Mouse (Mus musculus) embryonic facial prominence, embryonic 15.5 days (tissue): ENCODE data around the gene B4galt4. TPM values are rescaled to one million over a fixed set of nuclear protein-coding genes. Genes with fewer than 3 reads are reported as not detected.

ENCODE experiments used
- ATAC-seq: fragments of 200-750 bp; cut with Nextera tagmentation; 2 replicates; pipeline ENCODE4 v1.8.0; 2017; ENCODE audit warnings: low read depth, moderate TSS enrichment; ENCODE audit not compliant: insufficient number of reproducible peaks, low FRiP score, low TSS enrichment
- H3K27ac ChIP-seq: fragments of 300-500 bp; sonication (generic); replicated peaks from 2 replicates; pipeline ENCODE4 v1.5.1; 2015; ENCODE audit warnings: mild to moderate bottlenecking, inconsistent platforms
- H3K27me3 ChIP-seq: fragments of 300-500 bp; sonication (generic); 2 replicates; pipeline ENCODE4 v1.6.1; 2015; ENCODE audit warnings: inconsistent platforms
- H3K36me3 ChIP-seq: fragments of 300-500 bp; sonication (generic); 2 replicates; pipeline ENCODE4 v1.6.1; 2015; ENCODE audit warnings: mild to moderate bottlenecking, inconsistent platforms
- H3K4me1 ChIP-seq: fragments of 300-500 bp; sonication (generic); 2 replicates; pipeline ENCODE4 v1.6.1; 2015; ENCODE audit warnings: inconsistent platforms
- H3K4me2 ChIP-seq: fragments of 300-500 bp; sonication (generic); replicated peaks from 2 replicates; pipeline ENCODE4 v1.6.1; 2015; ENCODE audit warnings: mild to moderate bottlenecking, inconsistent platforms
- H3K4me3 ChIP-seq: fragments of 300-500 bp; sonication (generic); replicated peaks from 2 replicates; pipeline ENCODE4 v1.5.1; 2015; ENCODE audit warnings: mild to moderate bottlenecking, inconsistent platforms
- H3K9ac ChIP-seq: fragments of 300-500 bp; sonication (generic); 2 replicates; pipeline ENCODE4 v1.6.1; 2015; ENCODE audit warnings: inconsistent platforms
- H3K9me3 ChIP-seq: fragments of 300-500 bp; sonication (generic); replicated peaks from 2 replicates; pipeline ENCODE4 v1.6.1; 2016; ENCODE audit warnings: inconsistent platforms
- WGBS: fragments of 180-500 bp; shearing (Covaris S2); methylation state at CpG from one replicate; pipeline ENCODE4 v1.1.7; 2015; 5-methylcytosine and 5-hydroxymethylcytosine counted together
- polyA plus RNA-seq: library from polyadenylated mRNA; unstranded; fragments of >200 nt; fragmentation: Nextera tagmentation; extraction: Ambion mirVana; gene quantifications from 2 replicates; pipeline ENCODE4 v1.2.1, GENCODE M21; 2015

Gene B4galt4
- polyA plus RNA-seq, 1 experiment from 2014 or later: 24.7 TPM

DNA sequence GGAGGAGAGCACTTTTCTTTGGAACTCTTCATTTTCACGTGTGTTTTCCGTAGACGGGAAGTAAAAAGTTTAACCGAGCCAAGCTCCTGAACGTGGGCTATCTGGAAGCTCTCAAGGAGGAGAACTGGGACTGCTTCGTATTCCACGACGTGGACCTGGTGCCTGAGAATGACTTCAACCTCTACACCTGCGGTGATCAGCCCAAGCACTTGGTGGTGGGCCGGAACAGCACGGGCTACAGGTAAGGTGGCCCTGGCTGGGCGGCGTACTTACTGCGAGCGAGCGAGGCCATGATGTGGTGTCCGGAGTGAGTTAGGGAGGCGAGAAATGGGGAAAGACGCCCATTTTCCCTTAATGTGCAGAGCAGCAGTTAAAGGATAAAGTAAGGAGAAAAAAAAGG, 15.6 kb downstream of the B4galt4 start:
- WGBS: 93% methylated on average over 19 of the region's 19 CpGs
- Histone ChIP-seq H3K36me3 (peaks cover 23% of the 10 kb centered on the region), H3K4me1 (peaks cover 10% of the 10 kb centered on the region; the same call in 1 of the 2 replicates), H3K4me2 (no peak overlapping the region), H3K4me3 (no peak overlapping the region), H3K27ac (no peak overlapping the region), H3K9me3 (no peaks in the 10 kb centered on the region), H3K27me3 (no peaks in the 10 kb centered on the region), H3K9ac (no peak overlapping the region)
- ATAC-seq: no peak

DNA sequence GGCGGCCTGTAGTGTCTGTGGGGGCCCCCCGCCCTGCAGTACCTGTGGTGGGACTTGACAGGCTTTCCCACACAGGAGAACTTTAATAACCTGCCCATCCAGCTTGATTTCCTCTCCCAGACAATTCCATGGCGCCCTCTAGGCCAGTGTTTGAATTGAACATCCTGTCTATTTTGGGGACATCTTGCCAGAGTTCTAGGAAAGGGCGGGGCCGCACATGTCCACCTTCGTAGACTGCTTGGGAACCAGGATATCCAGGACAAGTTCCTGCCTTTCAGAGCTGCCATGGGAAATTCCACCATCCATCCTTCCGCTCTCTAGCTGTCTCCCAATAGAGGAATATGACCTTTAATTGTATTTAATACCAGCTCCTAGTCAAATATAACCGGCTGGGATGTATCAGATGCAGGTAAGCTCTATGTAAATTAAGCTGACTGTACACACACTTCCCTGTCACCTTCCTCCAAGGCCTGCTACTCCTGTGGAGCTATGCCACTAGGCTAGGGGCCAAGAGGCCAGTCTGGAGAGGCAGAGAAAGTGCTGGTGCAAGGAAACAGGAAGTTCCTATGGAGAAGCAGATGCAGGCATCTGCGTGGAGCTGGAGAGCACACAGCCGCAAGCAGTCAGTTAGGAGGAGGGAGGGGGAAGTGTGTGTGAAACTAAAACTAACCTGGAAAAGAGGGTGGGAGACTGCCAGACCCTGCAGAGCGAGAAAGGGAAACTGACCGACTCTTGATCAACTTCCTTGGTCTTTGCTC, 16.2 kb downstream of the B4galt4 start:
- H3K4me3 ChIP-seq: no peak overlapping the region
- WGBS: 72% methylated on average over 12 of the region's 12 CpGs

DNA sequence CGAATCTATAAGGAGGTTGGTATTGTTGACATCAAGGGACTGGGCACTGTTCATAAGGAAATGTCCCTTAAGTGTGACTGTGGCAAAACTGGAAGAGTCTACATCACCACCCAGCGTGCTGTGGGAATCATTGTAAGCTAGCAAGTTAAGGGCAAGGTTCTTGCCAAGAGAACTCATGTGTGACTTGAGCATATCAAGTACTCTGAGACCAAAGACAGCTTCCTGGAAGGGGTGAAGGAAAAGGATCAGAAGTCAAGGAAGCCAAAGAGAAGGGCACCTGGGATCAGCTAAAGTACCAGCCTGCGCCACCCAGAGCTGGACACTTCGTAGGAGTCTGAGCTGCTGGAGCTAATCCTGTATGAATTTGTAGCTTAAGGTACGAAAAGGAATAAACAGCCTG, 18.2 kb downstream of the B4galt4 start:
- Histone ChIP-seq H3K4me2 (no peak overlapping the region), H3K9ac (no peak overlapping the region), H3K27ac (no peak overlapping the region), H3K4me3 (no peak overlapping the region), H3K4me1 (no peaks in the 10 kb centered on the region), H3K36me3 (peaks cover 29% of the 10 kb centered on the region), H3K27me3 (no peaks in the 10 kb centered on the region), H3K9me3 (no peaks in the 10 kb centered on the region)
- WGBS: 90% methylated on average over 5 of the region's 5 CpGs
- no peak for ATAC-seq

More for the DNA sequence above, 16.2 kb downstream of the B4galt4 start:
- Histone ChIP-seq H3K9me3 (no peaks in the 10 kb centered on the region), H3K4me2 (no peak overlapping the region), H3K4me1 (peaks cover 5% of the 10 kb centered on the region; the same call in 1 of the 2 replicates), H3K27me3 (no peaks in the 10 kb centered on the region), H3K36me3 (peaks cover 28% of the 10 kb centered on the region), H3K27ac (no peak overlapping the region), H3K9ac (no peak overlapping the region)
- ATAC-seq: no peak

DNA sequence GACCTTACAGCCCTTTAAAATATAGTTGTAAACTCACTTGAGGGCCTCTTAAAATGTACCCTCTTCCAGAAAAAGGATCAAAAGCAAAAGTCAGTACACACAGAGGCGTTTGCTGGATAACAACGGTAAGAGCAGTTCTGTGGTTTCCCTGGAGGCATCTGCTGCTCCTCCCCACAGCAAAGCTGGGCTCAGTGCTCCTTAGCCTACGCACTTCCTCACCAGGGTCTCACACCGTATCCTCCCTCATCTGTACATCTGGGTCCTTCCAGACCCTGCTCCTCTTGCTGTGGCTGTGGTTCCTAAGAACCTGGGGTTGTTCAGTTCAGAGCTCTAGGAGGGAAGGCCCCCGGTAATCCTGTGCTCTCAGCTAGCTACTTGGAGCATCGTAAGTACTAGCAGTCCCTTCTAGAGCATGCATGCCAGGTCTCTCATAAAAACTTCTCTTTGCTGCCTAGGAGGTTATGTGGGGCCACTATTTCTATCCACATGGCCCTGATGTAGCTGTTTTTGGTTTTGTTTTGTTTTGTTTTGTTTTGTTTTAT, 18.8 kb downstream of the B4galt4 start:
- no peaks in the 10 kb centered on the region for H3K4me1 ChIP-seq
- H3K27ac ChIP-seq: no peak overlapping the region
- peaks cover 29% of the 10 kb centered on the region for H3K36me3 ChIP-seq
- no peak overlapping the region for H3K4me2 ChIP-seq
- no peaks in the 10 kb centered on the region for H3K9me3 ChIP-seq
- no peak overlapping the region for H3K9ac ChIP-seq
- 61% methylated on average over 6 of the region's 6 CpGs for WGBS
- no peak for ATAC-seq
- H3K4me3 ChIP-seq: no peak overlapping the region
- H3K27me3 ChIP-seq: no peaks in the 10 kb centered on the region

DNA sequence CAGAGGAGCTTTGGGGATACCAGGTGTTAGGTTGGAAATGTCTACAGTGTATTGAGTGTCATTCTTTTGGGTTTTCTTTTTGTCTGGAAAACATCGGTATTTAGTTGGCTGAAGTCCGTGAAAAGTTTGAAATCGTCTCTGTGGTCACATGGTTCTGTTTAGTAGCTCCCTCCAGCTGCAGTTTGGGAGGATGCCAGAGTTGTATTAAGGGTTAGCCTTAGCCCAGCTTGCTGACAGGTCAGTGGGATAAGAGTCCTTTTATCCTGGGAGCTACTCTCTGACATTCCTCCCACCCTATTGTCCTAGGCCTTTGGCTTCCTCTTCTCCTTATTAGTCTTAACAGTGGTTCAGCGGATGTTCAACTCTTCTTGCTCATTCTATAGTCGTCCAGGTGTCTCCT, 19.9 kb downstream of the B4galt4 start:
- no peak overlapping the region for H3K4me3 ChIP-seq
- no peak overlapping the region for H3K27ac ChIP-seq
- no peaks in the 10 kb centered on the region for H3K9me3 ChIP-seq
- no peak overlapping the region for H3K4me2 ChIP-seq
- H3K9ac ChIP-seq: no peak overlapping the region
- ATAC-seq: no peak
- H3K27me3 ChIP-seq: no peaks in the 10 kb centered on the region
- H3K36me3 ChIP-seq: peaks cover 29% of the 10 kb centered on the region
- H3K4me1 ChIP-seq: no peaks in the 10 kb centered on the region
- WGBS: 70% methylated on average over 5 of the region's 5 CpGs

DNA sequence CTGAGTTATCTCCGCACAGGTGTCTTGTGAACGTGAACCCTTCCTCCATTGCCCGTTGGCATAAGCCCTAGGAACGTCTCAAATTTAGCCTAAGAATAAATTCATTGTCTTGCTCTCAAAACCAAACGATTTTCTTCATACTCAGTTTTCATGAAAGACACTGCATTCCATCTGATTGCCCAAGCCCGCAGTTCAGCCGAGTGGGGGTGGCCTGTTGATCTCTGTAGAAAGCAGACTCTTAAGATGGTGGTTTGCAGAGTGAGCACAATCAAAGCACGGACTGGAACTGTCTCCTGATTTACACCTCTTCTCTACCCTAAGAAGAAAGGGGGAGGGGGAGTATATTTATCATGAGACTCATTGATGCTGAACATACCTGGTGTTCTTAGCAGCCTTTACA, 20.3 kb downstream of the B4galt4 start:
- Histone ChIP-seq H3K36me3 (peaks cover 29% of the 10 kb centered on the region), H3K4me1 (no peaks in the 10 kb centered on the region), H3K27me3 (no peaks in the 10 kb centered on the region), H3K27ac (no peak overlapping the region), H3K9ac (no peak overlapping the region), H3K9me3 (no peaks in the 10 kb centered on the region), H3K4me2 (no peak overlapping the region), H3K4me3 (no peak overlapping the region)
- ATAC-seq: no peak
- 82% methylated on average over 8 of the region's 8 CpGs for WGBS

DNA sequence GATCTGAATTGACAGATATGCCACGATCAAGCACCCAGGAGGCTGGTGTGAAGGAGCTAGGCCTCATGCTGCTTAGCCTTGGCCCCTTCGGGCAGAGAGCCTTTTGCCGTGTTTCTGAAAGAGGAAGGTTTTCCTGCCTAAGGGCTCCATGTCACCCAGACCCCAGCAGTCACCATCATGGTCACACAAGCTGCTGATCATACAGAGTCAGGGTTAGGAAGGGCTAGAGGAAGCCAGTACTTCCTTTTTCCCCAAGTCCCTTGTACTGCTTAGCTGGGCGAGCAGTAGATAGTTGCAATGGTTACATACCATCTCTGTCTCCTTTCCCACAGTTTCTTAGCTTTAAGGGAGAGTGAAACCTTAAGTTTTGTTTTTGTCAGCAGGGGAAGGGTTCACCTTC, 21.4 kb downstream of the B4galt4 start:
- 76% methylated on average over 4 of the region's 4 CpGs for WGBS
- no peak for ATAC-seq
- Histone ChIP-seq H3K4me1 (no peaks in the 10 kb centered on the region), H3K9me3 (no peaks in the 10 kb centered on the region), H3K4me3 (no peak overlapping the region), H3K27ac (no peak overlapping the region), H3K27me3 (no peaks in the 10 kb centered on the region), H3K36me3 (peaks cover 23% of the 10 kb centered on the region), H3K4me2 (no peak overlapping the region), H3K9ac (no peak overlapping the region)

DNA sequence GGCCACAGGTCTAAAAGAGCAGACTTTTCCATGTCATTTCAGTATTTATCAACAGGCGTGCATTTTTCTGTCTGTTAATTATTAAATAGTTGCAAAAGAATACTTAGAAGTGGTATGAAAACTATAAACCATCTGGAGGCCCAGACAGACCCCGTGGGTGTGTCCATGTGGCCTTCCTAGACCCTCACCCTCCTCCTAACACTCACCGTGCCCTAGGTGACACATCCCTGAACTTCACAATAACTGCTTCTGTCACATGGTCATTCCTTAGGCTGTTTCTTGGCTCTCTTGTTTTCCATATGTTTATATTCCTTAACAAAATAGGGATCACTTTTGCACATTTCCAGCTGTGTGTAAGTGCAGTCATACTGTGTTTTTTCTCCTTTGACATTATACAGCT, 24.6 kb downstream of the B4galt4 start:
- H3K27me3 ChIP-seq: no peaks in the 10 kb centered on the region
- H3K9ac ChIP-seq: no peak overlapping the region
- H3K4me2 ChIP-seq: no peak overlapping the region
- H3K27ac ChIP-seq: no peak overlapping the region
- no peak for ATAC-seq
- H3K9me3 ChIP-seq: no peaks in the 10 kb centered on the region
- H3K36me3 ChIP-seq: peaks cover 20% of the 10 kb centered on the region
- 56% methylated on average over 3 of the region's 3 CpGs for WGBS
- H3K4me1 ChIP-seq: no peaks in the 10 kb centered on the region
- H3K4me3 ChIP-seq: no peak overlapping the region

DNA sequence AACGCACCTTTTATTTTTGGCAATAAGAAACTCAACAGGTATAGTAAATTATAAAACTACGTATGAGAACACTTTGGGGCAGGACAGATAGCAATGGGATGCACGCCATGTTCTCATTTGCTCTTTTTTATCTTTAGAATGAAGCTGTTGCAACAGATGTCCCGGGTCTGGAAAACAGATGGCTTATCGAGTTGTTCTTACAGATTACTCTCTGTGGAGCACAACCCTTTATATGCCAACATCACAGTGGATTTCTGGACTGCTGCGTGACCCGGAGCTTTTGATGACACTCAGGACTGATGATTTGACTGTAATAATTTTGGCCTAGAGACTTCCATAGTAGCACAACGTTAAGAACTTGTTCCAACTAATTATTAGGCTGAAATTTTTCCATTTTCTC, 25.7 kb downstream of the B4galt4 start:
- no peak overlapping the region for H3K4me2 ChIP-seq
- no peak for ATAC-seq
- no peak overlapping the region for H3K27ac ChIP-seq
- no peaks in the 10 kb centered on the region for H3K27me3 ChIP-seq
- H3K9ac ChIP-seq: no peak overlapping the region
- no peaks in the 10 kb centered on the region for H3K9me3 ChIP-seq
- H3K36me3 ChIP-seq: peaks cover 17% of the 10 kb centered on the region
- H3K4me3 ChIP-seq: no peak overlapping the region
- H3K4me1 ChIP-seq: no peaks in the 10 kb centered on the region
- WGBS: 80% methylated on average over 8 of the region's 8 CpGs

DNA sequence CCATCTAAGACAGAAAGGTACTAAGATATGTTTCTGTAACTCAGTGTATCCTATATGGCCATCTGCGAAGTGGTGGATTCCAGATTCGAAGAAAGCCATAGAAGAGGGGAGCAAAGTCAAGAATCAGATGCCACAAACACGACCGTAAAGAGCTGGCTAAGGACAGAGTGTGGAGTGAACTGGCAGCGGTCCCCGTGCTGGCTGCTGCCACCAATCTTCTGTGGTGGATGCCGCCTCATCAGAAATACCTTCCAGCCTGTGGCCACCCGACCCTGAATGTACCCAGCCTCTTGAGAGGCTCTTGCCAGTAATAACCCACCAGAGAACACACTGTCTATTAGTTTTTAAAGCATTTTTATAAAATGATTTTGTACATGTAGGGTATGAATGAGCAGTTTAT, 26.3 kb downstream of the B4galt4 start:
- 91% methylated on average over 8 of the region's 8 CpGs for WGBS
- Histone ChIP-seq H3K27ac (no peak overlapping the region), H3K4me2 (no peak overlapping the region), H3K36me3 (peaks cover 13% of the 10 kb centered on the region), H3K9ac (no peak overlapping the region), H3K4me3 (no peak overlapping the region), H3K9me3 (no peaks in the 10 kb centered on the region), H3K4me1 (no peaks in the 10 kb centered on the region), H3K27me3 (no peaks in the 10 kb centered on the region)
- ATAC-seq: no peak

DNA sequence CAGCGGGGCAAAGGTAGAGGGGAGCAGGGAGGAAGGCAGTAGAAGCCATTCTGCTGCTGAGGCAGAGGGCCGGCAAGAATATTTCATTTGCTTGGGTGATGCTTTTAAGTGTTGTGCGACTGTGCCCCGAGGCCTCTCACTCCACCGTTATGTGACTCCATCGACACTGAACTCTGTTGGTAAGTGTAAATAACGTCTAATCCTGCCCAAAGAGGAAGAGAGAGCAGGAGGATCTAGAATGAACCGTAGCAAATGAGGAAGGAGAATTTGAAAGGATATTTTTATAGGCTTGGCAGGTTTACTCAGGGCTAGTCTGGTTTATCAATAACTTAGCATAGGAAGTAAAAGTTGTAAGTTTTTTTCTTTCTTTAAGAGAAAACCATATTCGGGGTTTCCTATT, 27.5 kb downstream of the B4galt4 start:
- H3K27me3 ChIP-seq: no peaks in the 10 kb centered on the region
- H3K4me1 ChIP-seq: no peaks in the 10 kb centered on the region
- H3K4me2 ChIP-seq: no peak overlapping the region
- H3K27ac ChIP-seq: no peak overlapping the region
- no peak overlapping the region for H3K4me3 ChIP-seq
- 64% methylated on average over 9 of the region's 9 CpGs for WGBS
- no peaks in the 10 kb centered on the region for H3K9me3 ChIP-seq
- ATAC-seq: no peak
- H3K9ac ChIP-seq: no peak overlapping the region
- H3K36me3 ChIP-seq: peaks cover 9% of the 10 kb centered on the region

DNA sequence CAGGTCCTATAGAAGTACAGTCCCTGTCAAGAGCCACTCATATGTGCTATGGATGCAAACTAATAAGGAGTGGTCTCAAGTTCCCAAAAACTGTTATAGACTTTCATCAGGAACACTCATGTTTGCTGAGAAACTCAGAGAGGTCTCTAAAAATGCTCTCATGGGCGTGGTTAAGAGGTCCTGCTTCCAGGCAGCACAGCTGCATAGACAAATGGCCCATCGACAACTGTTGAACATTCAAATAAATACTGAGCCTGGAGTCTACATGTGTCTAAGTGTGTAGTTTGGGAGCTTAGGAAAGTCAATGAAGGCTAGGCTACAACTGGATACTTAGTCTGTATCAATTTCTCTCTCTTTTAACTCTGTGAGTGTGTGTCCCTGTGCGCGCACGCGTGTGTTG, 29.1 kb downstream of the B4galt4 start:
- Histone ChIP-seq H3K4me3 (no peak overlapping the region), H3K4me2 (no peak overlapping the region), H3K9me3 (no peaks in the 10 kb centered on the region), H3K27me3 (no peaks in the 10 kb centered on the region), H3K27ac (no peak overlapping the region), H3K4me1 (no peaks in the 10 kb centered on the region), H3K36me3 (peaks cover 9% of the 10 kb centered on the region), H3K9ac (no peak overlapping the region)
- WGBS: 88% methylated on average over 6 of the region's 6 CpGs
- no peak for ATAC-seq
